22 mouse cellular contexts compared by ENCODE assay signal in the genomic region with DNA sequence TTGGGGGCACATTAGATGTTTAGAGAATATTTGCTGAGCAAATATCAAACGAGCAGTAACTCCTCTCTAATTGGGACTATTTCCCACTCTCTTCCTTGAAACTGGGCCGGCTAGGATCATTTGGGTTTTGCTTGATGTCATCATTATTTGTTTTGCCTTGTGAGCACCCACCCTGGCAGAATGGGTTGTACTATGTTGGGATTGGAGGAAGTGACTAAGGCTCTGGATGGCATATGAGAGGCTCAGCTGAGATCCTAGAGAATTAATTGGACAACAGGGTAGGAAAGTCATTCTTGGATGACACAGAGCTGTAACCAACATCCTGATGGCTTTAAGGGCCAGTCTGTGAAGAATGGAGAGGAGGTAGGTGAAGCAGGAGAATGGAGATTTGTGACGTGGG. TPM values are rescaled to one million over a fixed set of nuclear protein-coding genes. Genes with fewer than 3 reads are reported as not detected.
"Had no signal": no experiment of that assay in that cellular context is flagged by ENCODE, and none has a peak within 500 bp of the region (broad histone marks: within the 10 kb centered on the region; RNA-seq: fewer than 3 reads in every experiment).

No protein-coding gene starts in this region.

- H3K9me3 ChIP-seq: liver, embryonic 13.5 days; liver, embryonic 15.5 days; lung, embryonic 15.5 days; midbrain, embryonic 10.5 days; midbrain, embryonic 12.5 days; neural tube, embryonic 13.5 days; neural tube, embryonic 15.5 days had no signal

- H3K9ac ChIP-seq: liver, embryonic 13.5 days; liver, embryonic 15.5 days; lung, embryonic 15.5 days; midbrain, embryonic 12.5 days; neural tube, embryonic 13.5 days; neural tube, embryonic 15.5 days had no signal

- H3K4me2 ChIP-seq: liver, embryonic 13.5 days; liver, embryonic 15.5 days; lung, embryonic 15.5 days; midbrain, embryonic 12.5 days; neural tube, embryonic 13.5 days; neural tube, embryonic 15.5 days had no signal

- ATAC-seq: midbrain, embryonic 16.5 days had no signal

- H3K27me3 ChIP-seq: liver, embryonic 13.5 days; liver, embryonic 15.5 days; lung, embryonic 15.5 days; neural tube, embryonic 13.5 days; neural tube, embryonic 15.5 days had no signal

- H3K4me3 ChIP-seq: liver, embryonic 13.5 days; liver, embryonic 15.5 days; lung, embryonic 15.5 days; midbrain, embryonic 10.5 days; midbrain, embryonic 12.5 days; myocyte; neural tube, embryonic 13.5 days; neural tube, embryonic 15.5 days had no signal

- DNase-seq: liver, embryonic 13.5 days; lung, postnatal 14 days; lung, postnatal 4 days; midbrain, embryonic 14.5 days; retina, postnatal 1 day; right cerebral cortex, adult 18-20 months; right cerebral cortex, postnatal 25 days; right cerebral cortex, postnatal 4 days; spleen, adult 18-20 months; thymus, adult 18-20 months; thymus, postnatal 14 days; thymus, postnatal 36 days had no signal

- H3K36me3 ChIP-seq: liver, embryonic 13.5 days; liver, embryonic 15.5 days; lung, embryonic 15.5 days; midbrain, embryonic 10.5 days; midbrain, embryonic 12.5 days; neural tube, embryonic 13.5 days; neural tube, embryonic 15.5 days had no signal

- H3K27ac ChIP-seq: liver, embryonic 13.5 days; liver, embryonic 15.5 days; lung, embryonic 15.5 days; midbrain, embryonic 12.5 days; neural tube, embryonic 13.5 days; neural tube, embryonic 15.5 days had no signal

RNA-seq across cellular contexts. Expression of a gene that starts 16.2 kb away (rescaled TPM):
- total RNA-seq: megakaryocyte, adult 5-6 weeks; megakaryocyte-erythroid progenitor cell, adult 5-6 weeks had no signal
